ENCODE assay signal across 9 mouse cellular contexts in the genomic region with DNA sequence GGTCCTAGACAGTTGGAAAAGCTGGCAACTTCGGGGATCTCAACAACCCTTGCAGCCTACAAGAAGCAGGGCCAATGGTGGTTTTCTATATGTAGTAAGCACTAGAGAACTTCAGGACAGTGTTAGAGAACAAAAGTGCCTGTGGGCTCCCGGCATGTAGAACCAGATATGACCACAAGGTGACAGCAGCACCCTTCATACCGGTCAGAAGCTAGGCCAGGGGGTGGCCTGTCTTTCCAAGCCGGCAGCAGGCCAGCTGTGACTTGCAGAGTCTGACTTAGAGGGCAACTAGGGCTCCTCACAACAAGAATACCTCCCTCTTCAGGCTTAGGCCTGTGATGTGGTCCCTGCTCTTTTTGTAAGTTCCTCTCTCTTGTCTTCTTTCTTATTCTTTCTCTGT. TPM values are rescaled to one million over a fixed set of nuclear protein-coding genes. Genes with fewer than 3 reads are reported as not detected.
DNase-seq lines count a peak whose midpoint lies in the region; ATAC-seq and TF ChIP-seq lines count a peak whose summit lies in the region.
"Had no signal": no experiment of that assay in that cellular context is flagged by ENCODE, and none has a peak within 500 bp of the region (broad histone marks: within the 10 kb centered on the region; RNA-seq: fewer than 3 reads in every experiment).

No protein-coding gene starts in this region.

- peak; percentile 71 for DNase-seq in Muller cell, postnatal 12 days (ENCODE audit: inconsistent ontology term)
- DNase-seq in cerebellum, adult 11-12 months: peak; percentile 45
- peak; percentile 62 to 70 for DNase-seq in heart, postnatal 36 days
- DNase-seq in kidney, postnatal 4 days: peak; percentile 85 to 89
- peak; percentile 83 for DNase-seq in lung, postnatal 0 days (ENCODE audit: low spot score)
- peak; percentile 43 for DNase-seq in retina, adult 2 months (ENCODE audit: low read depth, low spot score)
- DNase-seq in urinary bladder, adult 18-20 months (ENCODE audit: low spot score in 2 of 2): peak; percentile 51 to 56

- WGBS in forebrain, embryonic 15.5 days: 7% methylated on average over 4 of the region's 4 CpGs
- 5% methylated on average over 4 of the region's 4 CpGs for WGBS in lung, postnatal 0 days

- 0 out of 2 replicates have a peak overlapping the region, but pooled peaks have one; percentile 18 for H3K9ac ChIP-seq in forebrain, embryonic 15.5 days (replicated peaks)
- no peak overlapping the region for H3K9ac ChIP-seq in lung, postnatal 0 days (replicated peaks; ENCODE audit: low read depth)
- H3K9ac ChIP-seq: lung, embryonic 15.5 days had no signal

- peak; percentile 94 for TF ChIP-seq CTCF in lung, postnatal 0 days (IDR thresholded peaks at IDR 0.05)

- no peaks in the 10 kb centered on the region for H3K9me3 ChIP-seq in forebrain, embryonic 15.5 days
- H3K9me3 ChIP-seq in lung, postnatal 0 days (ENCODE audit: low read length): no peaks in the 10 kb centered on the region
- H3K9me3 ChIP-seq: lung, embryonic 15.5 days had no signal

- no peaks in the 10 kb centered on the region for H3K36me3 ChIP-seq in forebrain, embryonic 15.5 days
- no peaks in the 10 kb centered on the region for H3K36me3 ChIP-seq in lung, postnatal 0 days (ENCODE audit: insufficient read depth, low read length)
- H3K36me3 ChIP-seq: lung, embryonic 15.5 days had no signal

- H3K4me2 ChIP-seq in forebrain, embryonic 15.5 days (replicated peaks): no peak overlapping the region
- H3K4me2 ChIP-seq in lung, postnatal 0 days (replicated peaks; ENCODE audit: low read depth, low read length): no peak overlapping the region
- H3K4me2 ChIP-seq: lung, embryonic 15.5 days had no signal

- no peak overlapping the region for H3K27ac ChIP-seq in forebrain, embryonic 15.5 days (replicated peaks)
- no peak overlapping the region for H3K27ac ChIP-seq in lung, postnatal 0 days (ENCODE audit: low read length)
- H3K27ac ChIP-seq: lung, embryonic 15.5 days had no signal

- no peak overlapping the region for H3K4me3 ChIP-seq in forebrain, embryonic 15.5 days
- H3K4me3 ChIP-seq in lung, postnatal 0 days (ENCODE audit: low read depth, low read length): no peak overlapping the region
- H3K4me3 ChIP-seq: lung, embryonic 15.5 days had no signal

- ATAC-seq in forebrain, embryonic 15.5 days (replicated peaks): peak; percentile 83
- peak; percentile 71 for ATAC-seq in lung, postnatal 0 days

- no peak for TF ChIP-seq EP300 in lung, postnatal 0 days (IDR thresholded peaks at IDR 0.05)

- H3K4me1 ChIP-seq in forebrain, embryonic 15.5 days: no peaks in the 10 kb centered on the region
- H3K4me1 ChIP-seq in lung, postnatal 0 days (ENCODE audit: insufficient read depth, low read depth, low read length): no peaks in the 10 kb centered on the region
- H3K4me1 ChIP-seq: lung, embryonic 15.5 days had no signal

- intact Hi-C loops in heart, postnatal 36 days (cut with DNase I): loop anchor here (1.0 kb wide), 1 partner anchor 143 kb away; no protein-coding TSS in a partner anchor

- no peaks in the 10 kb centered on the region; the same call in 1 of the 2 replicates for H3K27me3 ChIP-seq in forebrain, embryonic 15.5 days
- no peaks in the 10 kb centered on the region for H3K27me3 ChIP-seq in lung, postnatal 0 days (replicated peaks; ENCODE audit: insufficient read depth, low read length)
- H3K27me3 ChIP-seq: lung, embryonic 15.5 days had no signal

RNA-seq across cellular contexts. Expression of gene Fbrsl1, which starts 45.5 kb away (rescaled TPM):
- 26.4 and 30.8 TPM in 2 replicates for polyA plus RNA-seq in forebrain, embryonic 15.5 days (2015; fragmentation: Nextera tagmentation; extraction: Ambion mirVana)
- total RNA-seq in heart, postnatal 36 days (2021): 10 to 100 TPM; 38.5 to 50.5 TPM
- 9.0 and 10.4 TPM in 2 replicates for polyA plus RNA-seq in lung, postnatal 0 days (2015; fragmentation: Nextera tagmentation; extraction: Ambion mirVana)

RNA-seq across cellular contexts. Expression of gene Galnt9, which starts 50.4 kb away (rescaled TPM):
- polyA plus RNA-seq in forebrain, embryonic 15.5 days (2015; fragmentation: Nextera tagmentation; extraction: Ambion mirVana): 12.8 and 14.2 TPM in 2 replicates
- total RNA-seq in heart, postnatal 36 days (2021): not detected
- polyA plus RNA-seq in lung, postnatal 0 days (2015; fragmentation: Nextera tagmentation; extraction: Ambion mirVana): 0.18 and 0.26 TPM in 2 replicates

Comparison
In these comparisons a context has a peak if more than half of its experiments do, and no peak if none do; other contexts are left out.
1. RNA of gene Galnt9, which starts 50.4 kb away (polyA plus RNA-seq): 12.8 to 14.2 TPM in forebrain, embryonic 15.5 days; 0.18 to 0.26 TPM in lung, postnatal 0 days; every median in the first group is over 10 times any median in the second.
2. Peak in every context shown above with its lines, with median percentiles within 50 percentile points of each other: DNase-seq.